8 mouse cellular contexts compared by ENCODE assay signal in the genomic region with DNA sequence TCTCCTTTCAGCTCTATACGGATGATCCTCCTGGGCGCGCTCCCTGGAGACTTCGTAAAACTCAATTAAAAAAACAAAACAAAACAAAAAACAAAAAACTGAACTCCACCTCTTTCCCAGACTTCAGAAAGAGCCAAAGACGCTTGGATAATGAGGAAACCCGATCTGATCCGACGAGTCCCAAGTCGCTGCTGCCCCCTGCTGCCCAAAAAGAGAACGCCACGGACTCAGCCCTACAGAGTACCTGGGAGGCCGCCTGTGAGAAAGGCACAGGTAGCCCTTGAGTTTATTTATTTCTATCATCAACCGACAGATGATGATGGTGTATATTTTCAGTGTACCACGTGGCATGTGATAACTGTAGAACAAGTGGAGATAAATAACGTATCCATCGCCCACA. TPM values are rescaled to one million over a fixed set of nuclear protein-coding genes. Genes with fewer than 3 reads are reported as not detected.
A peak's percentile ranks its signal among the peaks of the same experiment; 100 is the strongest.
DNase-seq lines count a peak whose midpoint lies in the region; ATAC-seq and TF ChIP-seq lines count a peak whose summit lies in the region.

No protein-coding gene starts in this region.

- peaks cover 18% of the 10 kb centered on the region for H3K4me1 ChIP-seq in forebrain, embryonic 16.5 days (replicated peaks; ENCODE audit: control insufficient read depth, insufficient read depth, low read length)
- no peaks in the 10 kb centered on the region for H3K4me1 ChIP-seq in lung, postnatal 0 days (ENCODE audit: insufficient read depth, low read depth, low read length)

- no peak overlapping the region for H3K9ac ChIP-seq in forebrain, embryonic 16.5 days (replicated peaks; ENCODE audit: low read depth, low read length)
- no peak overlapping the region for H3K9ac ChIP-seq in lung, postnatal 0 days (replicated peaks; ENCODE audit: low read depth)

- intact Hi-C loops in heart, postnatal 36 days (cut with DNase I): loop anchor here (2.0 to 5.0 kb wide), 3 partner anchors 853 to 1003 kb away; no protein-coding TSS in a partner anchor

- peak; percentile 70 for ATAC-seq in forebrain, embryonic 16.5 days
- ATAC-seq in lung, postnatal 0 days: peak; percentile 34; the same call in 1 of the 2 replicates

- peak overlapping the region; percentile 43 for H3K4me2 ChIP-seq in forebrain, embryonic 16.5 days (ENCODE audit: low read length)
- H3K4me2 ChIP-seq in lung, postnatal 0 days (replicated peaks; ENCODE audit: low read depth, low read length): peak overlapping the region; percentile 31; the same call in 1 of the 2 replicates

- no peaks in the 10 kb centered on the region for H3K36me3 ChIP-seq in forebrain, embryonic 16.5 days (ENCODE audit: control insufficient read depth, insufficient read depth)
- no peaks in the 10 kb centered on the region for H3K36me3 ChIP-seq in lung, postnatal 0 days (ENCODE audit: insufficient read depth, low read length)

- H3K9me3 ChIP-seq in forebrain, embryonic 16.5 days (ENCODE audit: control insufficient read depth, low read length): no peaks in the 10 kb centered on the region
- no peaks in the 10 kb centered on the region for H3K9me3 ChIP-seq in lung, postnatal 0 days (ENCODE audit: low read length)

- TF ChIP-seq EP300 in lung, postnatal 0 days (IDR thresholded peaks at IDR 0.05): no peak

- H3K27me3 ChIP-seq in forebrain, embryonic 16.5 days (replicated peaks; ENCODE audit: control insufficient read depth, insufficient read depth, low read length): no peaks in the 10 kb centered on the region
- H3K27me3 ChIP-seq in lung, postnatal 0 days (replicated peaks; ENCODE audit: insufficient read depth, low read length): peaks cover 15% of the 10 kb centered on the region; the same call in 1 of the 2 replicates

- H3K27ac ChIP-seq in forebrain, embryonic 16.5 days (ENCODE audit: low read length): no peak overlapping the region
- H3K27ac ChIP-seq in lung, postnatal 0 days (ENCODE audit: low read length): no peak overlapping the region

- DNase-seq in ES-CJ7 (ENCODE audit: low read depth, low spot score): peak; percentile 70
- DNase-seq in cerebellum, adult 18-20 months: peak; percentile 85 to 90
- peak; percentile 78 to 87 for DNase-seq in heart, postnatal 36 days
- DNase-seq in layer of hippocampus, adult 8-10 months (ENCODE audit: low spot score in 2 of 2): peak; percentile 52 to 86
- peak; percentile 76 for DNase-seq in lung, postnatal 0 days (ENCODE audit: low spot score)
- DNase-seq in retina, postnatal 1 day: peak; percentile 79
- DNase-seq in thymus, postnatal 25 days: peak; percentile 76

- TF ChIP-seq CTCF in lung, postnatal 0 days (IDR thresholded peaks at IDR 0.05): peak; percentile 84

- 5% methylated on average over 16 of the region's 16 CpGs for WGBS in forebrain, embryonic 16.5 days
- 5% methylated on average over 16 of the region's 16 CpGs for WGBS in lung, postnatal 0 days

- no peak overlapping the region for H3K4me3 ChIP-seq in forebrain, embryonic 16.5 days (replicated peaks; ENCODE audit: low read length)
- H3K4me3 ChIP-seq in lung, postnatal 0 days (ENCODE audit: low read depth, low read length): peak overlapping the region; percentile 9; the same call in 1 of the 2 replicates

RNA-seq across cellular contexts. Expression of gene Rplp1, which starts 14.5 kb away (rescaled TPM):
- 804 and 844 TPM in 2 replicates for polyA plus RNA-seq in forebrain, embryonic 16.5 days (2015; fragmentation: Nextera tagmentation; extraction: Ambion mirVana)
- total RNA-seq in heart, postnatal 36 days (2021): 1,000 to 10,000 TPM; 1,412 to 1,619 TPM
- 1,000 to 10,000 TPM; 1,353 to 1,799 (median 1,659) TPM for total RNA-seq in layer of hippocampus, adult 8-10 months (2022)
- polyA plus RNA-seq in lung, postnatal 0 days (2015; fragmentation: Nextera tagmentation; extraction: Ambion mirVana): 997 and 1,182 TPM in 2 replicates

RNA-seq across cellular contexts. Expression of gene Kif23, which starts 46.8 kb away (rescaled TPM):
- polyA plus RNA-seq in forebrain, embryonic 16.5 days (2015; fragmentation: Nextera tagmentation; extraction: Ambion mirVana): 36.6 and 37.5 TPM in 2 replicates
- 1 to 10 TPM; 1.7 to 2.4 TPM for total RNA-seq in heart, postnatal 36 days (2021)
- total RNA-seq in layer of hippocampus, adult 8-10 months (2022): 1 to 10 TPM in 3 of 4 experiments, under 1 TPM in 1; 0.91 to 2.7 (median 1.9) TPM
- 7.7 and 11.0 TPM in 2 replicates for polyA plus RNA-seq in lung, postnatal 0 days (2015; fragmentation: Nextera tagmentation; extraction: Ambion mirVana)
